Mouse (Mus musculus): Measurements from ENCODE around the gene Ubxn6.

GRCm38 (mm10) chr17:56036901-56037287, 37.9 kb downstream of the Ubxn6 start:
- TF ChIP-seq CTCF (IDR thresholded peaks at IDR 0.05; ENCODE audit: extremely low read depth, insufficient read length, insufficient replicate concordance, low read depth, low read length) (no peak), POLR2A (IDR thresholded peaks at IDR 0.05; ENCODE audit: low read depth, low read length) (no peak)

All from small intestine, adult 2 months (tissue).